Mouse (Mus musculus): ENCODE data around the gene Klhl26. TPM values are rescaled to one million over a fixed set of nuclear protein-coding genes. Genes with fewer than 3 reads are reported as not detected.
A peak's percentile ranks its signal among the peaks of the same experiment; 100 is the strongest.

The Klhl26 gene
- polyA plus RNA-seq, 1 experiment from 2014 or later = 19.1 TPM

DNA sequence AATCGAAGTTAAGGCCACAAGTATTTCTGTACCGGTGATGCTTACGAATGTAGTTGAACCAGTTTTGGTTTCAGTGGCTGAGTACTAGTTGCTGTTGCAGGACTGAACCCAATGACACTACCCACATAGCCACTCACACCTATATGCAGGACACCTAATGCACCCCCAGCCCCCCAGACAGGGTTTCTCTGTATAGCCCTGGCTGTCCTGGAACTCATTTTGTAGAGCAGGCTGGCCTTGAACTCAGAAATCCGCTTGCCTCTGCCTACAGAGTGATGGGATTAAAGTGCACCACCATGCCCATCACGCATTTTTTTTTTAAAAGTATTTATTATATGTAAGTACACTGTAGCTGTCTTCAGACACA is 30.2 kb upstream of the Klhl26 start:
- ATAC-seq (replicated peaks; ENCODE audit: low FRiP score, low read depth) (no peak), DNase-seq (ENCODE audit: low spot score) (no peak)
- 68% methylated on average over 5 of the region's 5 CpGs for WGBS
- TF ChIP-seq CTCF (IDR thresholded peaks at IDR 0.05; ENCODE audit: low read depth) = no peak
- Histone ChIP-seq H3K4me1 (replicated peaks; ENCODE audit: insufficient read depth, low read length) (peaks cover 17% of the 10 kb centered on the region), H3K27ac (no peak overlapping the region), H3K4me2 (ENCODE audit: low read length) (no peak overlapping the region), H3K9me3 (replicated peaks; ENCODE audit: low read length) (no peaks in the 10 kb centered on the region), H3K4me3 (replicated peaks; ENCODE audit: low read depth, low read length) (no peak overlapping the region), H3K27me3 (ENCODE audit: insufficient read depth, low read length) (peaks cover 8% of the 10 kb centered on the region), H3K9ac (ENCODE audit: low read depth, low read length) (no peak overlapping the region), H3K36me3 (ENCODE audit: insufficient read depth, low read length) (peaks cover 8% of the 10 kb centered on the region)

DNA sequence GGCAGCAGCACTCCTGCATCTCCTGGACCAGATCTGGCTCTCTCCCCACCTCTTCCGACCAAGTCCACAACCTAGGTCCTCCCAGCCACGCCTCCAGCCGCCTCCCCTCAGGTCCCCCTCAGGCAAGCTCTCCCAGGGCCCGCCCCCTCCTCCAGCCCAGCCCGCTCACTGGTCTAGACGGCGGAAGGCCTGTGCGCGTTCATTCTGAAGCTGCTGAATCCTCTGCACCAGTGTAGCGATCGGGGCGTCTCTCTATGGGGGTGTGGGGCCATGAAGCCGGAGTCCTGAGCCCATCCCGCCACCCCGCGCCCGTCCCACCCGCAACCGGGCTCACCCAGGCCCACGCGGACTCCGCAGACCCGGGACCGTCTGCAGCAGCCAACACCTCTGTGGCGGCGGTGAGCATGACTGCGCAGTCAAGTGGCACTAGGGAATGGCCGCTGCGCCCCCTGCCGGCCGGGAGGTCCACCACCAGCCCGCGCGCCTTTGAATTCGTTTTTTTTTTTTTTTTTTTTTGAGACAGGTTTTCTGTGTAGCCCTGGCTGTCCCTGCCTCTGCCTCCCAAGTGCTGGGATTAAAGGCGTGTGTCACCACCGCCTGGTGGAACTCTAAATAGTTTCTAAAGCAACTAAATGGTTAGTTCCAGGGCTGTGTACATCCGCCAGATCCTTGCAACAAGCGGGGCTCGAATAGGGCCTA is 29.7 kb upstream of the Klhl26 start, which contains the start of gene Rex1bd:
TSS of gene Rex1bd (minus strand) at position 425 of the 699 bp plus-strand sequence.
- 3% methylated on average over 40 of the region's 40 CpGs for WGBS
- TF ChIP-seq CTCF (IDR thresholded peaks at IDR 0.05; ENCODE audit: low read depth) = peak; percentile 94
- Histone ChIP-seq H3K27ac (peak within 1 kb of the TSS; percentile 89), H3K4me3 (replicated peaks; ENCODE audit: low read depth, low read length) (peak within 1 kb of the TSS; percentile 77), H3K36me3 (ENCODE audit: insufficient read depth, low read length) (peaks cover 8% of the 10 kb centered on the region), H3K4me1 (replicated peaks; ENCODE audit: insufficient read depth, low read length) (peaks cover 19% of the 10 kb centered on the region), H3K4me2 (ENCODE audit: low read length) (peak within 1 kb of the TSS; percentile 78), H3K9me3 (replicated peaks; ENCODE audit: low read length) (no peaks in the 10 kb centered on the region), H3K9ac (ENCODE audit: low read depth, low read length) (peak within 1 kb of the TSS; percentile 82), H3K27me3 (ENCODE audit: insufficient read depth, low read length) (peaks cover 14% of the 10 kb centered on the region)
- DNase-seq (ENCODE audit: low spot score) = peak; percentile 98
- ATAC-seq (replicated peaks; ENCODE audit: low FRiP score, low read depth) = peak; percentile 88

DNA sequence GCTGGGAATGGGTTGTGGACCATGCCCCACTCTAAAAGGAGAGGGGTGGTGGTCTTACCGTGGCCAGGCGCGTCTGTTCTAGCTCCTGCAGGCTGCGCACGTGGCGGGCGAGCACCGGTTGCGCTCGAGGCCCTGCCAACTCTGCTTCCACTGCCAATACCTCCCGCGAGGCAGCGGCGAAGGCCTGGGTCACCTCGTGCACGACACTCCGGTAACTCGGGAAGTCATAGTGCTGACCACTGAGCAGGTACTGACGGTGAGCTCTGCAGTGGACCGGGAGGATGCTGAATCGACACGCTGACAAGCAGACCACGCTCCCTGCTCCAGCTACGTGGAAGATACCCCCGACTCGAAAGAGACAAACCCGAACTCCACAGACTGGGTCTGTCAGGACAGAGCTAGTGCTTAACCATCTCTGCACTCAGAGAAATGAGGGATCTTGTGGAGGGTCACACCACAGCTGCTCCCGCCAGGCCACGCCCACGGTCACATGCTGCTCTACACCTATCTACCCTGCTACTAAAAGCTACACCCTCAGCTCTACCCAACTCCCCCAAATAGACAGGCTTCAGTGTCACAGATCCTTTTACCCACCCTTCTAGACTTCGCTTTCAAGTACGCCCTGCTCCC is 29.0 kb upstream of the Klhl26 start:
- H3K4me2 ChIP-seq (ENCODE audit: low read length) = peak overlapping the region; percentile 78
- peak overlapping the region; percentile 77 for H3K4me3 ChIP-seq (replicated peaks; ENCODE audit: low read depth, low read length)
- TF ChIP-seq CTCF (IDR thresholded peaks at IDR 0.05; ENCODE audit: low read depth) = no peak
- H3K9me3 ChIP-seq (replicated peaks; ENCODE audit: low read length) = no peaks in the 10 kb centered on the region
- peaks cover 21% of the 10 kb centered on the region for H3K4me1 ChIP-seq (replicated peaks; ENCODE audit: insufficient read depth, low read length)
- ATAC-seq (replicated peaks; ENCODE audit: low FRiP score, low read depth) (peak; percentile 12), DNase-seq (ENCODE audit: low spot score) (no peak)
- H3K9ac ChIP-seq (ENCODE audit: low read depth, low read length) = peak overlapping the region; percentile 82
- H3K27ac ChIP-seq = peak overlapping the region; percentile 89
- H3K36me3 ChIP-seq (ENCODE audit: insufficient read depth, low read length) = peaks cover 8% of the 10 kb centered on the region
- WGBS = 38% methylated on average over 32 of the region's 32 CpGs
- peaks cover 20% of the 10 kb centered on the region for H3K27me3 ChIP-seq (ENCODE audit: insufficient read depth, low read length)

DNA sequence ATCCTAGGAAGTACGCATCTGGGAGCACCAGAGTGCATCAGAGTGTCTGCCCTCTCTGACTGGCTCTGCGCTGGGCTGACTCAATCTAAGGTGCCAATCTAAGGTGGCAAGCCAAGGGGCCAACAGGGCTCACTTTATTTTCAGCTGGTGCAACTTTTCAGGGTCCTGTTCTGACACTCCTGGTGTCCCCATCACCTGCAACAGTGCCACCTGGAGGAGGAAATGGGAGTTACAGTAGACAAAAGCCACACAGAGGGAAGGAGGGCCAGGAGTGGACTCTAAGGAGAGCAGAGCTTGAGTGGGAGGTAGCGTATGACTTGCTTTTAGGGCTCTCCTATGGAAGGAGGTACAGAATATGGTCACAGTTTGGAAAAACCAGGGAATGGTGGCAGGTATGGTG is 28.1 kb upstream of the Klhl26 start:
- no peak overlapping the region for H3K4me2 ChIP-seq (ENCODE audit: low read length)

DNA sequence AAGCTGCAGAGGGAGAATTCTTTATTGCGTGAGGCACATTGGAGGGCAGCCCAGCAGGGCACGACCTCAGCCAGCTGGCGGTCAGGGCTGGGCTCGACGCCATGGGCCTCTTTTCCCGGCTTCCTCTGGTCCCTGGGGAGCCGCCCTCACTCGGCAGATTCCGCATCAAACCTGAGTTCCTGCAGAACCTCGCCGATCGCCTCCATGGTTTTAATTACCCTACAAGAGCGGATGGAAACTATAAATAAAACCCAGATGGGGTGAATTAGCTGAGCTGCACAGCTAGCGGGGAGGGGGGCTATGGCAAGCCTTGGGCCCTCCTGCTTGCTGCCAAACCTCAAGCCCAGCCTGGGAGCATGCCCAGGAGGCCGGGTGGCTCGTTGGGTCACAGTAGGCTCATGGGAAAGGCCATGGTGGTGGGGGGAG is 27.5 kb upstream of the Klhl26 start:
- no peak for ATAC-seq (replicated peaks; ENCODE audit: low FRiP score, low read depth)
- peaks cover 8% of the 10 kb centered on the region for H3K36me3 ChIP-seq (ENCODE audit: insufficient read depth, low read length)
- no peak for TF ChIP-seq CTCF (IDR thresholded peaks at IDR 0.05; ENCODE audit: low read depth)
- peaks cover 24% of the 10 kb centered on the region for H3K4me1 ChIP-seq (replicated peaks; ENCODE audit: insufficient read depth, low read length)
- no peak overlapping the region for H3K4me3 ChIP-seq (replicated peaks; ENCODE audit: low read depth, low read length)
- peaks cover 31% of the 10 kb centered on the region for H3K27me3 ChIP-seq (ENCODE audit: insufficient read depth, low read length)
- no peak for DNase-seq (ENCODE audit: low spot score)
- 41% methylated on average over 16 of the region's 16 CpGs for WGBS
- no peaks in the 10 kb centered on the region for H3K9me3 ChIP-seq (replicated peaks; ENCODE audit: low read length)
- H3K27ac ChIP-seq = no peak overlapping the region
- no peak overlapping the region for H3K4me2 ChIP-seq (ENCODE audit: low read length)
- no peak overlapping the region for H3K9ac ChIP-seq (ENCODE audit: low read depth, low read length)

More for the DNA sequence above, 28.1 kb upstream of the Klhl26 start:
- Histone ChIP-seq H3K27me3 (ENCODE audit: insufficient read depth, low read length) (peaks cover 27% of the 10 kb centered on the region), H3K27ac (no peak overlapping the region), H3K9me3 (replicated peaks; ENCODE audit: low read length) (no peaks in the 10 kb centered on the region), H3K4me1 (replicated peaks; ENCODE audit: insufficient read depth, low read length) (peaks cover 24% of the 10 kb centered on the region), H3K36me3 (ENCODE audit: insufficient read depth, low read length) (peaks cover 8% of the 10 kb centered on the region), H3K4me3 (replicated peaks; ENCODE audit: low read depth, low read length) (no peak overlapping the region), H3K9ac (ENCODE audit: low read depth, low read length) (no peak overlapping the region)
- ATAC-seq (replicated peaks; ENCODE audit: low FRiP score, low read depth) (no peak), DNase-seq (ENCODE audit: low spot score) (peak; percentile 83)
- peak; percentile 90 for TF ChIP-seq CTCF (IDR thresholded peaks at IDR 0.05; ENCODE audit: low read depth)
- WGBS = 61% methylated on average over 3 of the region's 3 CpGs

DNA sequence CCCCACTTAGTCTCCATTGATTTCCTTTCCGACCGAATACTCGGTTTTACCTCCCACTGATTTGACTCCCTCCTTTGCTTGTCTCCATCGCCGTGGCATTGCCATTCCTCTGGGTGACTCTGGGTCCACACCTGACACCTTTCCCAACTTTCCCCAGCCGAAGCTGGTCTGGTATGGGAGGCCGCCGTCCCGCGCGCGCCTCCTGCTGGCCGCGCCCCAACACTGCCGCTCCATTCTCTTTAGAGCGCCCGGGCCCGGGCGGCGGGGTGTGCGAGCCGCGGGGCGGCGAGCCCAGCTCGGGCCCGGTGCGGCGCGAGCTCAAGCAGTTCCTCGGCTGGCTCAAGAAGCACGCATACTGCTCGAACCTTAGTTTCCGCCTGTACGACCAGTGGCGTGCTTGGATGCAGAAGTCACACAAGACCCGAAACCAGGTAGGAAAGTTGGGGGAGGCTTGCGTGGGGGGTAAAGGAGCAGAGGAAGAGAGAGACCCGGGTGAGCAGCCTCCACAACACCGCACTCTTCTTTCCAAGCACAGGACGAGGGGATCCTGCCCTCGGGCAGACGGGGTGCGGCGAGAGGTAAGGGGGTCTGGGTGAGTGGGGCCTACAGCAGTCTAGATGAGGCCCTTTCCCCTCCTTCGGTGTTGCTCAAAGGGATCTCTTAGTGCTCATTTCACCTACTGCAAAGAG is 26.4 kb upstream of the Klhl26 start:
- no peak overlapping the region for H3K9ac ChIP-seq (ENCODE audit: low read depth, low read length)
- no peak overlapping the region for H3K4me3 ChIP-seq (replicated peaks; ENCODE audit: low read depth, low read length)
- H3K27ac ChIP-seq = no peak overlapping the region
- H3K27me3 ChIP-seq (ENCODE audit: insufficient read depth, low read length) = peaks cover 41% of the 10 kb centered on the region
- DNase-seq (ENCODE audit: low spot score) (peak; percentile 89), ATAC-seq (replicated peaks; ENCODE audit: low FRiP score, low read depth) (no peak)
- peak overlapping the region; percentile 32 for H3K4me2 ChIP-seq (ENCODE audit: low read length)
- H3K4me1 ChIP-seq (replicated peaks; ENCODE audit: insufficient read depth, low read length) = peaks cover 18% of the 10 kb centered on the region
- H3K36me3 ChIP-seq (ENCODE audit: insufficient read depth, low read length) = peaks cover 8% of the 10 kb centered on the region; the same call in 1 of the 2 replicates
- TF ChIP-seq CTCF (IDR thresholded peaks at IDR 0.05; ENCODE audit: low read depth) = peak; percentile 81
- H3K9me3 ChIP-seq (replicated peaks; ENCODE audit: low read length) = no peaks in the 10 kb centered on the region
- WGBS = 15% methylated on average over 46 of the region's 46 CpGs
